Mouse (Mus musculus) right cerebral cortex, adult 18-20 months (tissue): Measurements from ENCODE around the gene Dennd6b.

ENCODE experiments used
- DNase-seq: peaks from one replicate; pipeline ENCODE4 v3.0.0; 2022; ENCODE audit warnings: mixed read lengths

The Dennd6b gene

GRCm38 (mm10) chr15:89157954-89158353, 38.3 kb downstream of the Dennd6b start:
- DNase-seq, result no peak

GRCm38 (mm10) chr15:89152312-89152711, 44.0 kb downstream of the Dennd6b start:
- no peak for DNase-seq

GRCm38 (mm10) chr15:89150041-89150390, 46.3 kb downstream of the Dennd6b start:
- DNase-seq, result no peak

GRCm38 (mm10) chr15:89149271-89150040, 46.8 kb downstream of the Dennd6b start, which contains the start of gene Mapk11:
Gene Mapk11, minus strand, starts transcription at chr15:89149628.
- peak; percentile 54 for DNase-seq

GRCm38 (mm10) chr15:89148496-89149270, 47.6 kb downstream of the Dennd6b start:
- no peak for DNase-seq

GRCm38 (mm10) chr15:89147895-89148294, 48.4 kb downstream of the Dennd6b start:
- no peak for DNase-seq

GRCm38 (mm10) chr15:89147456-89147855, 48.8 kb downstream of the Dennd6b start:
- DNase-seq, result no peak

- peak; percentile 79 for DNase-seq
Measured at GRCm38 (mm10) chr15:89147024-89147423, 49.3 kb downstream of the Dennd6b start.

- peak; percentile 86 for DNase-seq
Measured at GRCm38 (mm10) chr15:89146537-89146936, 49.8 kb downstream of the Dennd6b start.

- DNase-seq, result no peak
Measured at GRCm38 (mm10) chr15:89145813-89146350, 50.4 kb downstream of the Dennd6b start.

GRCm38 (mm10) chr15:89144965-89145364, 51.3 kb downstream of the Dennd6b start:
- no peak for DNase-seq

GRCm38 (mm10) chr15:89143134-89143533, 53.2 kb downstream of the Dennd6b start:
- DNase-seq, result no peak

- DNase-seq, result no peak
Measured at GRCm38 (mm10) chr15:89141905-89142304, 54.4 kb downstream of the Dennd6b start.

- DNase-seq, result no peak
Measured at GRCm38 (mm10) chr15:89141443-89141842, 54.9 kb downstream of the Dennd6b start.

- no peak for DNase-seq
Measured at GRCm38 (mm10) chr15:89140659-89141252, 55.5 kb downstream of the Dennd6b start, which contains the start of gene Mapk12. Gene Mapk12, minus strand, starts transcription at chr15:89140703.

- peak; percentile 84 for DNase-seq
Measured at GRCm38 (mm10) chr15:89140048-89140658, 56.1 kb downstream of the Dennd6b start.

GRCm38 (mm10) chr15:89138531-89138930, 57.8 kb downstream of the Dennd6b start:
- DNase-seq, result no peak

GRCm38 (mm10) chr15:89138046-89138405, 58.3 kb downstream of the Dennd6b start:
- DNase-seq, result no peak

- DNase-seq, result no peak
Measured at GRCm38 (mm10) chr15:89137378-89138045, 58.8 kb downstream of the Dennd6b start.

- no peak for DNase-seq
Measured at GRCm38 (mm10) chr15:89136461-89137155, 59.7 kb downstream of the Dennd6b start.
